Mouse (Mus musculus) limb, embryonic 11.5 days (tissue): ENCODE data around the gene Rps19bp1. TPM values are rescaled to one million over a fixed set of nuclear protein-coding genes. Genes with fewer than 3 reads are reported as not detected.

Experiments
- ATAC-seq: fragments of 200-750 bp; cut with Nextera tagmentation; 2 replicates; pipeline ENCODE4 v1.8.0; 2017; ENCODE audit warnings: low read depth; ENCODE audit not compliant: insufficient number of reproducible peaks, low FRiP score, low TSS enrichment
- DNase-seq: peaks from one replicate; pipeline ENCODE4 v3.0.0-alpha.2; 2015; ENCODE audit warnings: low spot score
- H3K27ac ChIP-seq: fragments of 300-500 bp; sonication (generic); replicated peaks from 2 replicates; pipeline ENCODE4 v1.5.1; 2014; ENCODE audit warnings: low read depth, mild to moderate bottlenecking, low read length
- H3K27me3 ChIP-seq: fragments of 300-500 bp; sonication (generic); 2 replicates; pipeline ENCODE4 v1.6.1; 2014; ENCODE audit warnings: mild to moderate bottlenecking, low read length, mixed read lengths; ENCODE audit not compliant: control insufficient read depth, insufficient read depth
- H3K36me3 ChIP-seq: fragments of 300-500 bp; sonication (generic); 2 replicates; pipeline ENCODE4 v1.6.1; 2014; ENCODE audit warnings: mild to moderate bottlenecking, low read length, moderate library complexity, mixed read lengths; ENCODE audit not compliant: control insufficient read depth, insufficient read depth
- H3K4me1 ChIP-seq: fragments of 300-500 bp; sonication (generic); 2 replicates; pipeline ENCODE4 v1.6.1; 2014; ENCODE audit warnings: low read length, mixed read lengths; ENCODE audit not compliant: control insufficient read depth, insufficient read depth
- H3K4me2 ChIP-seq: fragments of 300-500 bp; sonication (generic); 2 replicates; pipeline ENCODE4 v1.6.1; 2014; ENCODE audit warnings: low read depth, mild to moderate bottlenecking, moderate library complexity; ENCODE audit not compliant: severe bottlenecking
- H3K4me3 ChIP-seq: fragments of 300-500 bp; sonication (generic); 2 replicates; pipeline ENCODE4 v1.5.1; 2014; ENCODE audit warnings: low read depth, low read length
- H3K9ac ChIP-seq: fragments of 300-500 bp; sonication (generic); 2 replicates; pipeline ENCODE4 v1.6.1; 2014; ENCODE audit warnings: mild to moderate bottlenecking, low read length
- H3K9me3 ChIP-seq: fragments of 300-500 bp; sonication (generic); 2 replicates; pipeline ENCODE4 v1.6.1; 2016; ENCODE audit warnings: low read length; ENCODE audit not compliant: control insufficient read depth
- WGBS: fragments of 180-500 bp; shearing (Covaris S2); extraction: QIAGEN DNeasy Blood & Tissue Kit; methylation state at CpG from one replicate; pipeline ENCODE4 v1.1.7; 2014; 5-methylcytosine and 5-hydroxymethylcytosine counted together
- polyA plus RNA-seq: library from polyadenylated mRNA; unstranded; fragments of >200 nt; fragmentation: Nextera tagmentation; extraction: Ambion mirVana; gene quantifications from 2 replicates; pipeline ENCODE4 v1.2.1, GENCODE M21; 2014

Gene Rps19bp1
- polyA plus RNA-seq, 1 experiment from 2014 or later = 79.0 TPM

DNA sequence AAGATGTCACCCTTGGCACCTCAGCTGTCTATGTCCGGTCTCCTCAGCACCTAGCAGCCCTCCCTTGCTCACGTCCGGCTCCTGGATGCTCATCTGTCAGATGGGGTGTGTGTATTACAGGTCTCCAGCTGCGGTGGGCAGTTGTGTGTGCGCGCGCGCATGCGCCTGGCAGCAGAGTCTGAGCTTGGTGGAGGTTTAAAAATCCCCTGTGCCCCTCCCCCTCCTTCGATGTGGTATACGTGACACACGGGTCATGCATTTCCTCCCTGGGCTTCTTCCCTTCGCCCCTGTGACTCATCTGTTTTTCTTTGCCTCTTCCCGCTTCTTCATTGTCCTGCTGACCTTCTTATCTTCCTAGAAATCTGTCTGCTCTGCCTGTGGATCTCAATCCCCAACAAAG lies 44.9 kb downstream of the Rps19bp1 start:
- 55% methylated on average over 14 of the region's 14 CpGs for WGBS

DNA sequence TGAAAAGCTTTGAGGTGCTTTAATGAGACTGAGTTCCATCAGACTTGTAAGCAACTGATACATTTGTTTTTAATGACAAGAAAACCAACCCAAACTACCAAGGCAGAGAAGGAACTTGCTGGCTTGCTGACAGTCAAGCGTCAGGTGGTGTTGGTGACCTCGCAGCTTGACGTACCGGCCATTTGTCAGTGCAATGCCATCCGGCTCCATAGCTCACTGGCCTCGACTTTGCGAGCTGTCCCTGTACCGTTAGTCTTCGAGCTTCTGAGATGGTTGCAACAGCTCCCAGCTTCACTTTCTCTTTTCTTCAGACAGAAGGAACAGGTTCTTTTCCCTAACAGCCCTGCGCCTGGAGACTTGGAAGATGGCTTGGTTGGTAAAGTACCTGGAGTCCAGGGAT lies 46.6 kb downstream of the Rps19bp1 start:
- Histone ChIP-seq H3K27me3 (no peaks in the 10 kb centered on the region), H3K4me1 (peaks cover 2% of the 10 kb centered on the region; the same call in 1 of the 2 replicates), H3K4me3 (no peak overlapping the region), H3K27ac (no peak overlapping the region), H3K9me3 (no peaks in the 10 kb centered on the region), H3K36me3 (0 out of 2 replicates have a peak, but pooled peaks cover 2% of the 10 kb centered on the region), H3K9ac (no peak overlapping the region), H3K4me2 (no peak overlapping the region)
- WGBS = 86% methylated on average over 10 of the region's 10 CpGs
- ATAC-seq (no peak), DNase-seq (no peak)

More for the DNA sequence above, 44.9 kb downstream of the Rps19bp1 start:
- Histone ChIP-seq H3K9me3 (no peaks in the 10 kb centered on the region), H3K9ac (no peak overlapping the region), H3K36me3 (0 out of 2 replicates have a peak, but pooled peaks cover 2% of the 10 kb centered on the region), H3K4me2 (no peak overlapping the region), H3K4me3 (no peak overlapping the region), H3K27me3 (no peaks in the 10 kb centered on the region), H3K4me1 (peaks cover 2% of the 10 kb centered on the region; the same call in 1 of the 2 replicates), H3K27ac (no peak overlapping the region)
- DNase-seq (peak; percentile 29), ATAC-seq (no peak)

DNA sequence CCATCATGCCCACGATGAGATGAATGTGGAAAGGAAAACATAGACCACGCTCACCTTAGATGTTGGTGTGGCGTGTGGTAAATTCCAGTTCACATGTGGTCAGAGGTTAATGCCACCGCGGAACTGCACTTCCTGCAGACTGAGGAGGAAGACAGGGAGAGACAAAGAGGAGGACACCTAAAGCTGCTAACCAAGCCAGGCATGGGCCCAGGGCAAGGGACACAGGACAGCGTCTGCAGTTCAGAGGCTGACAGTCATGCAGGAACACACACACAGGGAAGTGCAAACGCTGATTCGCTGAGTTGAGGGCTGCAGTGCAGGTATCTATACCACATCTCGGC lies 47.7 kb downstream of the Rps19bp1 start:
- Histone ChIP-seq H3K9ac (no peak overlapping the region), H3K27me3 (no peaks in the 10 kb centered on the region), H3K9me3 (no peaks in the 10 kb centered on the region), H3K36me3 (peaks cover 4% of the 10 kb centered on the region; the same call in 1 of the 2 replicates), H3K4me3 (no peak overlapping the region), H3K4me2 (no peak overlapping the region), H3K27ac (no peak overlapping the region), H3K4me1 (peaks cover 2% of the 10 kb centered on the region; the same call in 1 of the 2 replicates)
- 62% methylated on average over 9 of the region's 9 CpGs for WGBS
- DNase-seq (no peak), ATAC-seq (no peak)

DNA sequence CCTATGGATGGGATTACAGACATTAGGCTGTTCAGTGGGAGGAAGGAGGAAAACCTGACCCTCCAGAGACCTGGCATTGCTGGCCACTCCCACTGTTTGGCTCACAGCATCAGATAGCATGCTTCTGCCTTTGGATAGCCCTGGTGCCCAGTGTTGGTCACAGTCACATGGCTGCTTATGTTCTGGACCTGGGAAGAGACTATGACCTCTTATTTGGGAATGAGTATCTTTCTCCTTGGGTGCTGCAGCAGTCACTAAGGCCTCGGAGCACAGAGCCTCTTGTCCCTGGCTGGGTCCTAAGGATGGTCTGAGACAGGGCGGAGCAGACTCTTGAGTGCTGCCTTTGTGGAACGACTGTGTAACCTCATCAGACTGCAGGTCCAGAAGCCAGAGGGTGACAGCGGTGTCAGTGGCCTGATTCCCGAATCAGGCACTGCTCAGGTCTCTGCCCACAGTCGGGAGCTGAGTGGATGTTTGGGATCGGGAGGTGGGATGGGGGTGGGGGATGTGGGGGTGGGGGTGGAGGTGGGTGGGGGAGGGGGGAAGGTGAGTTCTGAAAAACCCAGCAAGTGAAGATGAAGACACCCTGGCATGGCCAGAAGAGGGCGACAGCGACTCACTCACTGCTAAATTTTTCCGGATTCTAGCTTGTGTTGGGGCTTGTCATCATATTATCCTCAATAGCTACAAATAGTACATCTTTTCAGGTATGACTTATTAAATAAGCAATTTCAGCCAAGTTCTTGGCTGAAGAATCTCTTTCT lies 48.2 kb downstream of the Rps19bp1 start:
- Histone ChIP-seq H3K4me3 (no peak overlapping the region), H3K9me3 (no peaks in the 10 kb centered on the region), H3K9ac (no peak overlapping the region), H3K4me1 (peaks cover 2% of the 10 kb centered on the region; the same call in 1 of the 2 replicates), H3K27me3 (no peaks in the 10 kb centered on the region), H3K4me2 (no peak overlapping the region), H3K27ac (no peak overlapping the region), H3K36me3 (peaks cover 4% of the 10 kb centered on the region; the same call in 1 of the 2 replicates)
- ATAC-seq (no peak), DNase-seq (peak; percentile 48)
- 13% methylated on average over 10 of the region's 10 CpGs for WGBS

DNA sequence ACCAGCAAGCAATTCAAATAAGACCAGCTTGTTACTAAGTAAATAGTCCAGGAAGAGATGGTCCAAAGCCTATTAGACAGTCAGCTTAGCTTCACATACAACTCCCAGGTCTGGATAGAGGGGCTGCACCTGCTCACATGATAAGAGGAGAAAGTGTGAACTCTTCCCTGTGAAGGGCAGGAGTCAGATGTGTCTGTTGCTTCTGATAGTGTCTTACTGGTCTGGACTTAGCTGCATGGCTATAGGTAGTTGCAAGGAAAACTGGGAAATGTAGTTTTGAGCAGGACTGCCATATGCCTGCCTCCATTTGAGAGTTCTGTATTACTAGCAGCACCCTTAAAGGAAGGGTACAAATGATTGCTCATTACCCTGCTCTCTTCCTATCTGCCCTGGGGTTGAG lies 50.4 kb downstream of the Rps19bp1 start:
- peaks cover 2% of the 10 kb centered on the region; the same call in 1 of the 2 replicates for H3K4me1 ChIP-seq
- H3K9ac ChIP-seq = no peak overlapping the region
- H3K4me3 ChIP-seq = no peak overlapping the region
- H3K4me2 ChIP-seq = no peak overlapping the region
- no peak for ATAC-seq
- no peaks in the 10 kb centered on the region for H3K27me3 ChIP-seq
- H3K9me3 ChIP-seq = no peaks in the 10 kb centered on the region
- no peak for DNase-seq
- H3K36me3 ChIP-seq = peaks cover 4% of the 10 kb centered on the region; the same call in 1 of the 2 replicates
- no peak overlapping the region for H3K27ac ChIP-seq

Other genes starting within 250 kb of the Rps19bp1 start
- 1.6 and 2.4 TPM in 2 replicates for gene Pdgfb, start 249.3 kb downstream of the Rps19bp1 start, polyA plus RNA-seq
- gene Syngr1, start 173.0 kb downstream of the Rps19bp1 start, polyA plus RNA-seq = 3.0 and 4.1 TPM in 2 replicates
- gene Rpl3, start 172.4 kb downstream of the Rps19bp1 start, polyA plus RNA-seq = 1,283 and 1,338 TPM in 2 replicates
- 35.4 and 35.5 TPM in 2 replicates for gene Tab1, start 131.2 kb downstream of the Rps19bp1 start, polyA plus RNA-seq
- 6.5 and 6.8 TPM in 2 replicates for gene Mgat3, start 90.6 kb downstream of the Rps19bp1 start, polyA plus RNA-seq
- gene Mief1, start 30.3 kb downstream of the Rps19bp1 start, polyA plus RNA-seq = 33.8 and 36.7 TPM in 2 replicates
- gene AC140267.1, start 28.5 kb downstream of the Rps19bp1 start, polyA plus RNA-seq = not detected in 2 replicates
- 110 and 125 TPM in 2 replicates for gene Atf4, start 9.1 kb downstream of the Rps19bp1 start, polyA plus RNA-seq
- 0.01 TPM in 1 of 2 replicates, not detected in the other for gene Cacna1i, start 22.9 kb upstream of the Rps19bp1 start, polyA plus RNA-seq